Mouse (Mus musculus) intestine, postnatal 0 days (tissue): ENCODE measurements around the gene Pold1. TPM values are rescaled to one million over a fixed set of nuclear protein-coding genes. Genes with fewer than 3 reads are reported as not detected.
A peak's percentile ranks its signal among the peaks of the same experiment; 100 is the strongest.

Experiments
- ATAC-seq: fragments of 200-750 bp; cut with Nextera tagmentation; 2 replicates; pipeline ENCODE4 v1.8.0; 2017; ENCODE audit warnings: mild to moderate bottlenecking, moderate TSS enrichment, moderate library complexity
- H3K27ac ChIP-seq: fragments of 300-500 bp; sonication (generic); 2 replicates; pipeline ENCODE4 v1.5.1; 2014; ENCODE audit warnings: mild to moderate bottlenecking, low read depth, low read length, moderate library complexity
- H3K27me3 ChIP-seq: fragments of 300-500 bp; sonication (generic); replicated peaks from 2 replicates; pipeline ENCODE4 v1.6.1; 2014; ENCODE audit warnings: low read length, mixed read lengths; ENCODE audit not compliant: control insufficient read depth, insufficient read depth
- H3K36me3 ChIP-seq: fragments of 300-500 bp; sonication (generic); 2 replicates; pipeline ENCODE4 v1.6.1; 2014; ENCODE audit warnings: mild to moderate bottlenecking, moderate library complexity; ENCODE audit not compliant: control insufficient read depth, insufficient read depth
- H3K4me1 ChIP-seq: fragments of 300-500 bp; sonication (generic); replicated peaks from 2 replicates; pipeline ENCODE4 v1.6.1; 2014; ENCODE audit warnings: antibody characterized with exemption, low read length, mixed read lengths; ENCODE audit not compliant: control insufficient read depth, insufficient read depth
- H3K4me2 ChIP-seq: fragments of 300-500 bp; sonication (generic); replicated peaks from 2 replicates; pipeline ENCODE4 v1.6.1; 2014; ENCODE audit warnings: low read depth, mild to moderate bottlenecking, moderate library complexity
- H3K4me3 ChIP-seq: fragments of 300-500 bp; sonication (generic); 2 replicates; pipeline ENCODE4 v1.5.1; 2014; ENCODE audit warnings: low read depth, low read length
- H3K9ac ChIP-seq: fragments of 300-500 bp; sonication (generic); 2 replicates; pipeline ENCODE4 v1.6.1; 2014; ENCODE audit warnings: mild to moderate bottlenecking, low read depth, low read length
- H3K9me3 ChIP-seq: fragments of 300-500 bp; sonication (generic); 2 replicates; pipeline ENCODE4 v1.6.1; 2016; ENCODE audit warnings: mixed run types; ENCODE audit not compliant: control insufficient read depth
- CTCF ChIP-seq: sonication (generic); IDR thresholded peaks from 2 replicates; pipeline ENCODE4 v1.5.1; 2016; ENCODE audit warnings: low read depth, mild to moderate bottlenecking, control low read depth, antibody characterized with exemption, moderate library complexity
- WGBS: fragments of 180-500 bp; shearing (Covaris S2); extraction: QIAGEN DNeasy Blood & Tissue Kit; methylation state at CpG from one replicate; pipeline ENCODE4 v1.1.7; 2014; 5-methylcytosine and 5-hydroxymethylcytosine counted together
- polyA plus RNA-seq: library from polyadenylated mRNA; unstranded; fragments of >200 nt; fragmentation: Nextera tagmentation; extraction: Ambion mirVana; gene quantifications from 2 replicates; pipeline ENCODE4 v1.2.1, GENCODE M21; 2015

The Pold1 gene
- polyA plus RNA-seq, 1 experiment from 2014 or later: 16.8 TPM

DNA sequence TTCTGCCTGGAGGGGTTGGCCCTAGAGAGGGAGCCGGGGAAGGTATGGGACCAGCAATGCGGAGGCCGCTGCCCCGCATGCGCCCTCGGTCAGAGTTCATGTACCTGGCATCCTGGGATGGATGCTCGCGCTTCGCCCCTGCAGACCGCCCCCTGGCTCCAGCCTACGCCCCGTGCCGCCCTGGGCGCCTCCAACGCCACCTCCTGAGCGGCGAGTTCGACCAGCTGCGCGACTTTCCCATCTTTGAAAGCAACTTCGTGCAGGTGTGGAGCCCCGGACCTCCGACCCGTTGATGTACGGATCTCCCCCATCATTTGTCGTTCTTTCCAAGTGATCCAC is 51.9 kb downstream of the Pold1 start:
- under 1% methylated on average over 26 of the region's 26 CpGs for WGBS
- peak; percentile 54 for TF ChIP-seq CTCF
- Histone ChIP-seq H3K27ac (peak overlapping the region; percentile 22; the same call in 1 of the 2 replicates), H3K4me1 (peaks cover 9% of the 10 kb centered on the region; the same call in 1 of the 2 replicates), H3K36me3 (peaks cover 15% of the 10 kb centered on the region), H3K4me2 (peak overlapping the region; percentile 93), H3K9ac (peak overlapping the region; percentile 82), H3K9me3 (no peaks in the 10 kb centered on the region), H3K4me3 (peak overlapping the region; percentile 76), H3K27me3 (0 out of 2 replicates have a peak, but pooled peaks cover 3% of the 10 kb centered on the region)
- no peak for ATAC-seq

DNA sequence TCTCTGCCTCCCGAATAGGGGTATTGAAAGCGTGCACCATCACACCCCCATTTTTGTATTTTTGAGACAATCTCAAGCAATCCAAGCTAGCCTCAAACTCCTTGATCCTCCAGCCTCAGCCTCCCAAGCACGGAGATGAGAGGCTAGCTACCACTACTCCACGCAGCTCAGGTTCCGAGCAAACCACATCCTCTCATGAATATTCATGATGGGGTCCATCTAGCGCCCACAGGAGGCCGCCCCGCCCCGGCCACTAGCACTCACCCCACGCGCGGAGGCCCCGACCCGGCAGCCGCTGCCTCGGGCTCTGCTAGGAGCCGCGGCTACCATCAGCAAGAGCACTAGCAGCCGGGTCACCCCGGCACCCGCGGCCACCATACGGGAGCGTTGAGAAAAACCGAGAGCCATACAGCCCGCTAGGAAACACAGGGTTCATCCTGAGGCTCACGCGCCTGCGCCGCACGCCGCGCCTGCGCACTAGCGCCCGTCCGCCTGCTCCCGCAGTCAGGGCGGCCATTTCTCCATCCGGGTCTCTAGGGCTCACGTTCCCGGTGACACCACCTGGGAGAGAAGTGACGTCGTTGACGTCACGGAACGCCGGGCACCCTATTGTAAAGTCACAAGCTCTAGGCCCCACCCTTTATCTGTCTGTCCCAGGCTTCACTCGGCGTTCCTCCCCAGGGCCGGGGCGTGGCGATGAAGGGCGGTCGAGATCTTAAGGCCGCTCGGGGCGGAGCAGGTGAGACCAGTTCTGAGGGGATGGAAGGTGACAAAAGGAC is 52.5 kb downstream of the Pold1 start, which contains the start of the genes Emc10 and Fam71e1:
Gene Emc10 (minus strand): TSS at position 538 of the 779 bp plus-strand sequence.
Gene Fam71e1 (plus strand): TSS at position 590 of the 779 bp plus-strand sequence.
- Histone ChIP-seq H3K27me3 (0 out of 2 replicates have a peak, but pooled peaks cover 3% of the 10 kb centered on the region), H3K9ac (peak within 1 kb of the TSS; percentile 82), H3K9me3 (no peaks in the 10 kb centered on the region), H3K4me1 (peaks cover 9% of the 10 kb centered on the region; the same call in 1 of the 2 replicates), H3K4me2 (peak within 1 kb of the TSS; percentile 93), H3K27ac (peak within 1 kb of the TSS; percentile 72), H3K36me3 (peaks cover 20% of the 10 kb centered on the region), H3K4me3 (peak within 1 kb of the TSS; percentile 76)
- ATAC-seq: peak; percentile 97
- WGBS: under 1% methylated on average over 58 of the region's 58 CpGs
- TF ChIP-seq CTCF: peak; percentile 40; the same call in 1 of the 2 replicates

DNA sequence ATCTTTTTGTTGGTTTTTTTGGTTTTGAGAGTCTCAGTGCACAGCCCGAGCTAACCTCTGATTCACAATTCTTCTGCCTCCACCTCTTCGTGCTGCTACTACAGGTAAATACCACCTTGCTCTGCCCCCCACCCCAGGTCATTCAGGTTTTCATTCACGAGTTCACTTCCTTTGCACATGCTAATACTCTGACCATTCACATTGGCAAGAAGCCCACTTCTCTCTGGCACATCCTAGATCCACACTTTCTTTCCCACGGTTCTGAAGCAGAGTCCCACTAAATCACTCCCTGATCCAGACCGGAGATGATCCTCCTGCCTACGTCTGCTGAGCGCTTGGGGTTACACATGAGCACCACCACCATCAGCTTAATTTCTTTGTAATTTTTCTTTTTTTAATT is 53.6 kb downstream of the Pold1 start:
- peaks cover 31% of the 10 kb centered on the region for H3K36me3 ChIP-seq
- ATAC-seq: no peak
- H3K4me1 ChIP-seq: peaks cover 9% of the 10 kb centered on the region; the same call in 1 of the 2 replicates
- no peak overlapping the region for H3K4me2 ChIP-seq
- 82% methylated on average over 7 of the region's 7 CpGs for WGBS
- no peak for TF ChIP-seq CTCF
- H3K9ac ChIP-seq: no peak overlapping the region
- no peaks in the 10 kb centered on the region for H3K9me3 ChIP-seq
- no peak overlapping the region for H3K27ac ChIP-seq
- no peak overlapping the region for H3K4me3 ChIP-seq
- 0 out of 2 replicates have a peak, but pooled peaks cover 3% of the 10 kb centered on the region for H3K27me3 ChIP-seq

DNA sequence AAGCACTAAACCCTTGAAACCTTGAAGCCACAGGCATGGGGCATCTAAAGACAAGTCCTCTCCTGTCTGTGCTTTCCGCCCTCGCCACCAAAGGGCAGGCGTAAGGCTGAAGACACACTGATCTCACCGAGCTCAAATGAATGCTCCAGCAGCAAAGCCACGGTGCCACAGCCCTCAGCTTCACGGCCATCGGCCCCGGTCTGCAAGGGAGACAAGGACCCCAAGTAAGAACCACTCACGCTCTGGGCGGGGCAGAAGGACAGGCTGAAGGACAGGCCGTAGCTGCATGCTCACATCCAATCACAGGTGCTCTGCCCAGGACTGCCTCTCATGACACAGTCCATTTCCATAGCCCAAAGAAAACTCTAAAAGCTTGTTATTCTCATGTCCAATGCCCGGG is 54.0 kb downstream of the Pold1 start:
- Histone ChIP-seq H3K4me3 (no peak overlapping the region), H3K9ac (no peak overlapping the region), H3K27ac (no peak overlapping the region), H3K36me3 (peaks cover 35% of the 10 kb centered on the region), H3K4me1 (peaks cover 9% of the 10 kb centered on the region; the same call in 1 of the 2 replicates), H3K9me3 (no peaks in the 10 kb centered on the region), H3K27me3 (0 out of 2 replicates have a peak, but pooled peaks cover 3% of the 10 kb centered on the region), H3K4me2 (no peak overlapping the region)
- no peak for TF ChIP-seq CTCF
- 91% methylated on average over 12 of the region's 12 CpGs for WGBS
- ATAC-seq: no peak

DNA sequence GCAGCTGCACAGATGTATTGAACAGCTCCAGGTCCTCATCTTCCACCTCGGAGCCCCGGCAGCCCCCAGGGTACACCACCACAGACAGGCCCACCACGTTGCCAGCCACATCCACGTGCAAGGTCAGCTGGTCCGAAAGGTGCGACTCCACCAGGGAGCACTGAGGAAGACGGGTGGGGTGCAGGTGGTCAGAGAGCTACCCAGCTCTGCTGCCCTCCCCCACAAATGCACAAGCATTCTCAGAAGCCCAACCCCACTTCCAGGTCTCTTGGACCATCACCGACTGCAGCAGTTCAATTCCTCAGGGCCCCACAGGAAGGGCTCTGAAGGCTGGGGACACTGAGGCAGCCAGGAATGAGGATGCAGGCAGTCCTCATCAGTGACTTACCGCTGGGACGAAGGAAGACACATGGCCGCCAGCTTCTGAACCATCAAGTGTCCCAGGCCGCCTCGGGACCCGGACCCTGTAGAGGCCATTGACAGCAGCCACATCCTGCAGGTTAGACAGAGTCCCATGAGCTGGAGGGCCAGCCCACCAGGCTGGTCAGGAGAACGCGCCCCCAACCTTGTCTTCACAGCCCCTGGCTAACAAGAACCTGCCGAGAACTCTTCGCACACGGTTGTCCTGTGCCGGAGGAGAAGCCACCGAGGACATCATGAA is 56.4 kb downstream of the Pold1 start:
- TF ChIP-seq CTCF: no peak
- no peak overlapping the region for H3K4me3 ChIP-seq
- no peak overlapping the region for H3K4me2 ChIP-seq
- 92% methylated on average over 21 of the region's 21 CpGs for WGBS
- H3K4me1 ChIP-seq: peaks cover 9% of the 10 kb centered on the region; the same call in 1 of the 2 replicates
- H3K36me3 ChIP-seq: peaks cover 46% of the 10 kb centered on the region
- no peaks in the 10 kb centered on the region for H3K9me3 ChIP-seq
- no peak overlapping the region for H3K9ac ChIP-seq
- ATAC-seq: no peak
- no peak overlapping the region for H3K27ac ChIP-seq
- no peaks in the 10 kb centered on the region for H3K27me3 ChIP-seq

DNA sequence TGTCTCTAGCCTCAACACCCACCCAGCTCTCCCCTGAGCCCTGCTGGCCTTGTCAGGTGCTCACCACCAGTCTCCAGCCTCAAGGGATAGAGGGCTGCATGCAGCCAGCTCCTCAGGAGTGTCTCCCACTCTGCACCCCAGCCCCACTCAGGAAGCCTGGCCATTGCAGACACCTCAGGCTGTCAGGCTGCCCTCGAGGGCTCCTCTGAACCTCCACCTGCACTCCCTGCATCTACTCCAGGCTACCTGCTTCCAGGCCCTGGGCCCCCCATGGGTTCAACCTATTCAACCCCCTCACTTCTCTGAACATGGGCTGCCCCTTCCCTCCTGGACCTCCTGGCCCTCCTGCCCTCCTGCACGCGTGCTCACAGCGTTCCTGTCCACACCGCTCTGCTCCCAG is 57.3 kb downstream of the Pold1 start:
- Histone ChIP-seq H3K9ac (no peak overlapping the region), H3K27ac (no peak overlapping the region), H3K4me3 (no peak overlapping the region), H3K9me3 (no peaks in the 10 kb centered on the region), H3K27me3 (no peaks in the 10 kb centered on the region), H3K4me1 (peaks cover 9% of the 10 kb centered on the region; the same call in 1 of the 2 replicates), H3K4me2 (no peak overlapping the region), H3K36me3 (peaks cover 46% of the 10 kb centered on the region)
- WGBS: 93% methylated on average over 5 of the region's 5 CpGs
- TF ChIP-seq CTCF: no peak
- ATAC-seq: no peak
